Mouse (Mus musculus) kidney, postnatal 0 days (tissue): Measurements from ENCODE around the gene Stab2. TPM values are rescaled to one million over a fixed set of nuclear protein-coding genes. Genes with fewer than 3 reads are reported as not detected.

Experiments used
- ATAC-seq: fragments of 200-750 bp; cut with Nextera tagmentation; replicated peaks from 2 replicates; pipeline ENCODE4 v1.8.0; 2017; ENCODE audit warnings: low read depth, moderate number of reproducible peaks, moderate TSS enrichment, moderate library complexity; ENCODE audit not compliant: low FRiP score
- DNase-seq: peaks from one replicate; pipeline ENCODE4 v3.0.0-alpha.2; 2016; ENCODE audit warnings: low spot score
- H3K27ac ChIP-seq: fragments of 300-500 bp; sonication (generic); 2 replicates; pipeline ENCODE4 v1.5.1; 2014; ENCODE audit warnings: mild to moderate bottlenecking
- H3K27me3 ChIP-seq: fragments of 300-500 bp; sonication (generic); 2 replicates; pipeline ENCODE4 v1.6.1; 2014; ENCODE audit warnings: low read length, mixed read lengths; ENCODE audit not compliant: insufficient read depth
- H3K36me3 ChIP-seq: fragments of 300-500 bp; sonication (generic); 2 replicates; pipeline ENCODE4 v1.6.1; 2014; ENCODE audit warnings: low read length, mixed read lengths; ENCODE audit not compliant: insufficient read depth
- H3K4me1 ChIP-seq: fragments of 300-500 bp; sonication (generic); replicated peaks from 2 replicates; pipeline ENCODE4 v1.6.1; 2014; ENCODE audit warnings: antibody characterized with exemption, low read length, mixed read lengths; ENCODE audit not compliant: insufficient read depth
- H3K4me2 ChIP-seq: fragments of 300-500 bp; sonication (generic); 2 replicates; pipeline ENCODE4 v1.6.1; 2014; ENCODE audit warnings: mild to moderate bottlenecking, low read length, moderate library complexity, mixed read lengths
- H3K4me3 ChIP-seq: fragments of 300-500 bp; sonication (generic); replicated peaks from 2 replicates; pipeline ENCODE4 v1.5.1; 2014; ENCODE audit warnings: low read depth, low read length
- H3K9ac ChIP-seq: fragments of 300-500 bp; sonication (generic); 2 replicates; pipeline ENCODE4 v1.6.1; 2014; ENCODE audit warnings: low read depth, low read length
- H3K9me3 ChIP-seq: fragments of 300-500 bp; sonication (generic); replicated peaks from 2 replicates; pipeline ENCODE4 v1.6.1; 2016; ENCODE audit warnings: low read length, inconsistent platforms, mixed read lengths
- CTCF ChIP-seq: IDR thresholded peaks from 2 replicates; pipeline ENCODE4 v1.5.1; 2016; ENCODE audit warnings: antibody characterized with exemption, low read depth, mild to moderate bottlenecking, moderate library complexity
- WGBS: fragments of 180-500 bp; shearing (Covaris S2); extraction: QIAGEN DNeasy Blood & Tissue Kit; methylation state at CpG from one replicate; pipeline ENCODE4 v1.1.7; 2014; 5-methylcytosine and 5-hydroxymethylcytosine counted together
- polyA plus RNA-seq: library from polyadenylated mRNA; unstranded; fragments of >200 nt; fragmentation: Nextera tagmentation; extraction: Ambion mirVana; gene quantifications from 2 replicates; pipeline ENCODE4 v1.2.1, GENCODE M21; 2015

Gene Stab2
- polyA plus RNA-seq, 1 experiment from 2014 or later = 0.51 TPM

DNA sequence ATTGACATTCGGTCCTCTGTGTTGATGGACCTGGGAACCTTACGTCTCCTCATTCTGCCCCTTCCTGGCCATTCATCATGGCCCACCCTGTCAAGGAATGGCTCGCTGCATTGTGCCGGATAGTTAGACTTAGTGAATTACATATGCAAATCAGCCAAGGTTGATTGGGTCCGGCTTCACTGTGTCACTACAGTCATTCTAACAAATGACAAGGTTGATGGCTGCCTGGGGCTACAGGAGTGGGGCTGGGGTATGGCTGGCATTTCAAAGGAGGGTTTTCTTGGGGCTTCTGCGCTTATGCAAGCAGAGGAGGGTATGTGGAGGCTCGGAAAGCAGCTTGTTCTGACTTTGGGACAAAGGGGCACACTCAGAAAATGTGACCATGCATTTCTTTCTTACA lies 33.4 kb upstream of the Stab2 start:
- DNase-seq (no peak), ATAC-seq (no peak)
- H3K36me3 ChIP-seq = no peaks in the 10 kb centered on the region
- H3K4me3 ChIP-seq = no peak overlapping the region
- H3K4me1 ChIP-seq = no peaks in the 10 kb centered on the region
- no peak overlapping the region for H3K4me2 ChIP-seq
- H3K9ac ChIP-seq = no peak overlapping the region
- H3K27me3 ChIP-seq = no peaks in the 10 kb centered on the region
- H3K9me3 ChIP-seq = no peaks in the 10 kb centered on the region
- TF ChIP-seq CTCF = no peak
- no peak overlapping the region for H3K27ac ChIP-seq
- 77% methylated on average over 7 of the region's 7 CpGs for WGBS

DNA sequence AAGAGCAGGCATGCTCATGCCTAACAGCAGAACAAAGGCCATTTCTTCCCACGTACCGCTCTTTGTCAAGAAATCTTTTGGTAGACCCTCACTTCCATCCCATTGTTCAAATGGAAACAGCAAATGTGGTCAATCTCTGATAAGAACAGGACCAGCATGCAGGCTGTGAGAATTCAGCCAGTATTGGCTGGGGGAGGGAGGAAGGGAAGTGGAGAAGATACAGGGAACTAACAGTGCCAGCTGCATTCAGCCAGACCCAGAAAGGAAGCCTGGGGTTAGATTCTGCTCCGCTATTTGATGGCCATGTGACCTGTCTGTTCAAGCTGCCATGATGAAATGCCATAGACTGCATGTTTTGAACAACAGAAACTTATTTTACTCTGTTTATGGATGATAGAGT lies 32.0 kb upstream of the Stab2 start:
- no peaks in the 10 kb centered on the region for H3K4me1 ChIP-seq
- H3K9ac ChIP-seq = no peak overlapping the region
- no peaks in the 10 kb centered on the region for H3K9me3 ChIP-seq
- no peak for ATAC-seq
- no peak for DNase-seq
- no peaks in the 10 kb centered on the region for H3K27me3 ChIP-seq
- no peak overlapping the region for H3K4me2 ChIP-seq
- H3K4me3 ChIP-seq = no peak overlapping the region
- no peaks in the 10 kb centered on the region for H3K36me3 ChIP-seq
- H3K27ac ChIP-seq = no peak overlapping the region
- no peak for TF ChIP-seq CTCF
- WGBS = 87% methylated on average over 3 of the region's 3 CpGs

DNA sequence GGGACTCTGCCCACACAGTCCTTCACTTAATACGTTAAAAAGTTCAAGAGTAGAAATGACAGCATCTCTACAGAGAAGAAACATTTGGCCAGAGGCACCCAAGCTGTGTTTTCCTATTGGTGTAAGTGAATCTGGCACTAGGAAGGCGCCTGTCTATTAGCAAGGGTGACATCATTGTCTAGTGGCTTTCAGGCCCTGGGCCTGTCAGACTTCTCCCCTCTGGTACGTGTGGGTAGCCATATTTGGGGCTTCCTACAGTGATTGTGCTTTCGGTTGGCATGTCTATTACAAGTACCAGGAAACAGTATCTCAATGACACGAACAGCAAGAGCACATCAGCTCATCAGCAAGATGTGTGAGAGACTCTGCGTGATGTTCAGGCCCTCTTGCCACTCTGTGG lies 31.5 kb upstream of the Stab2 start:
- Histone ChIP-seq H3K27me3 (no peaks in the 10 kb centered on the region), H3K36me3 (no peaks in the 10 kb centered on the region), H3K9me3 (no peaks in the 10 kb centered on the region), H3K4me1 (no peaks in the 10 kb centered on the region), H3K4me2 (no peak overlapping the region), H3K27ac (no peak overlapping the region), H3K9ac (no peak overlapping the region), H3K4me3 (no peak overlapping the region)
- no peak for DNase-seq
- WGBS = 68% methylated on average over 6 of the region's 6 CpGs
- no peak for ATAC-seq
- TF ChIP-seq CTCF = no peak

DNA sequence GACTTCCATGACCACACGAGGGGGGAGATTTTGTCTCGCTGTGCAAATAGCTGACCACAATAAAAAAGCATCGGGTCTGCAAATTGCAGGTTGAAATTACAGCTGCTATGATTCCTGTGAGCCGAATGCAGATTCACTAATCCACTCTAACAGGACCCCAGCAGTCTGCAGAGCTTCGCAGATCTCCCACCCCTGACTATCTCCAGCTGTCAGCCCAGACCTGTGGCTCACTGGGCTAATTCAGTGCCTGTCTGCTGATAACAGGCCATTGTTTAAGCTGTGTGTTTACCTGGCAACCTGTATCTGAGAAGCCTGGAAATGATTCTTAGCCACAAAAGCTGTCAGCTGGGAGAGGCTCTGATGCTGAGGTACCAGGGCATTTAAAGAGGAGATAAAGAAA lies 29.2 kb upstream of the Stab2 start:
- ATAC-seq = no peak
- no peak for TF ChIP-seq CTCF
- 54% methylated on average over 5 of the region's 5 CpGs for WGBS
- Histone ChIP-seq H3K4me3 (no peak overlapping the region), H3K4me2 (no peak overlapping the region), H3K9ac (no peak overlapping the region), H3K27me3 (no peaks in the 10 kb centered on the region), H3K27ac (no peak overlapping the region), H3K9me3 (no peaks in the 10 kb centered on the region), H3K36me3 (no peaks in the 10 kb centered on the region), H3K4me1 (no peaks in the 10 kb centered on the region)
- no peak for DNase-seq

DNA sequence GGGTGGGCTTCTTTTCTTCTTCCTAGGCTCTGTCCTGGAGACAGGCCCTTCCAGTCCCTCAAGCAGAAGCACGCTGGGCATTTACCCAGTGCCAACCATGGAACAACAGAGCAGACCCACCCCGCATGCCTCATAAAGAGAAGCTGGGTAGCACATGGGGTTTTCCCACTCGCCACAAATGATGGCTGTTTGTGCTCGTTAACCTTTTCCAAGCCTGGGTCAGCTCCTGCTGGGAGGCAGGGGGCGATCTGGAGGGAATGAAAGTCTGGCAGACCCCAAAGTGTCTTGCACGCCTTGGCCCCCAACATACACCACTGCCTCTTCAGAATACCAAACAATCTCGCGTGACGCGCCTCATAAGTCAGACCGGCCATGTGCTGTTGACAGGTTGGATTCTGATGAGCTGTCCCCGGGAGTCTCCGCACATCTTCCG lies 28.5 kb upstream of the Stab2 start:
- no peak overlapping the region for H3K9ac ChIP-seq
- H3K4me2 ChIP-seq = no peak overlapping the region
- H3K27me3 ChIP-seq = no peaks in the 10 kb centered on the region
- no peak overlapping the region for H3K4me3 ChIP-seq
- DNase-seq (no peak), ATAC-seq (no peak)
- no peak overlapping the region for H3K27ac ChIP-seq
- H3K4me1 ChIP-seq = no peaks in the 10 kb centered on the region
- no peaks in the 10 kb centered on the region for H3K36me3 ChIP-seq
- no peak for TF ChIP-seq CTCF
- no peaks in the 10 kb centered on the region for H3K9me3 ChIP-seq
- WGBS = 51% methylated on average over 14 of the region's 14 CpGs

DNA sequence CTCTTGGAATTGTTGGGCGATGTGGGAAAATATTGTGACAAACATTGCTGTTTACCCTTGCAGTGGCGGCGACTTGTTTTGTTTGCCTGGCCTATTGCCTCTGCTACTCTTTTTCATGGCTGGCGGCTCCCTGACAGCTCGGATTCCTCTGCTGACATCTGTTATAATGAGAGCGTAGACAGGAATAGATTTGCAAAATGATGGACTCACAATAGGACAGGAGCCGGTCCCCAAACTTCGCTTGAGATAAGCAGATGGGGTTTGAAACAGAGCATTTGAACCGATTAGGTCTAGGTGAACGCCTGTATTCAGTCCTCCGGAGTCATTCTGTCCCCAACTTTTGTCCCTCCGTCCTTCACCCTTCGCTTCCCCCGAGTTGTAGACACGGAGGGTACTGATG lies 28.0 kb upstream of the Stab2 start:
- Histone ChIP-seq H3K36me3 (no peaks in the 10 kb centered on the region), H3K27ac (no peak overlapping the region), H3K4me1 (no peaks in the 10 kb centered on the region), H3K9ac (no peak overlapping the region), H3K4me2 (no peak overlapping the region), H3K4me3 (no peak overlapping the region), H3K9me3 (no peaks in the 10 kb centered on the region), H3K27me3 (no peaks in the 10 kb centered on the region)
- no peak for DNase-seq
- TF ChIP-seq CTCF = no peak
- WGBS = 77% methylated on average over 15 of the region's 15 CpGs
- ATAC-seq = no peak

DNA sequence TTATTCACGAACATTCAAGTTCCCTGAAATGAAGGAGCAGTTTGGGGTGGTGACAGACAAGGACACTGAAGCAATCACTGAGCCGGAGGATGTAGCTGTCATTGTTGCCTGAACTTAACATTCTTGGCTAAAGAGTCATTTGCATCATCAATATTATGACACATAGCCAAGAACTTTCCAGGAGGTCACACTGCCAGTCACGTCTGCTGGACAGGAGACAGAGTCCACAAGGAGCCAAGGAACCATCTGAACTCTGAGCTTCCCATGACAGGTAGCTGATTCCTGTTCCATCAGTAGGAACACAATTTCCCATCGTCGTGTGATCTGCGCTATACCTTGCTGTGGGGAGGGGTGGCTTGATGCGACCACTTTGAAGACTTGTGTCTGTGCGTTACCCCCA lies 24.9 kb upstream of the Stab2 start:
- no peak overlapping the region for H3K4me3 ChIP-seq
- whole genome bisulfite sequencing = 83% methylated on average over 8 of the region's 8 CpGs

More for the DNA sequence above, 24.9 kb upstream of the Stab2 start:
- no peak for TF ChIP-seq CTCF
- Histone ChIP-seq H3K36me3 (no peaks in the 10 kb centered on the region), H3K27me3 (no peaks in the 10 kb centered on the region), H3K9ac (no peak overlapping the region), H3K27ac (no peak overlapping the region), H3K4me1 (no peaks in the 10 kb centered on the region), H3K4me2 (no peak overlapping the region), H3K9me3 (no peaks in the 10 kb centered on the region)
- ATAC-seq (no peak), DNase-seq (no peak)
